Mouse (Mus musculus) C2C12 (cell line): ENCODE results near the gene Ift27. TPM values are rescaled to one million over a fixed set of nuclear protein-coding genes. Genes with fewer than 3 reads are reported as not detected.

ENCODE experiments used
- H3K27me3 ChIP-seq: one replicate; pipeline ENCODE4 v1.6.1; 2011; ENCODE audit not compliant: control insufficient read depth, insufficient read depth, insufficient read length
- H3K36me3 ChIP-seq: one replicate; pipeline ENCODE4 v1.6.1; 2011; ENCODE audit not compliant: control insufficient read depth, insufficient read depth
- H3K4me3 ChIP-seq: one replicate; pipeline ENCODE4 v1.5.1; 2011; ENCODE audit warnings: mild to moderate bottlenecking, control low read depth; ENCODE audit not compliant: poor library complexity, insufficient read depth, severe bottlenecking
- H3K79me2 ChIP-seq: one replicate; pipeline ENCODE4 v1.6.1; 2011; ENCODE audit not compliant: control insufficient read depth, insufficient read depth
- H3K79me3 ChIP-seq: one replicate; pipeline ENCODE4 v1.6.1; 2011; ENCODE audit warnings: low read depth, control low read depth
- H3ac ChIP-seq: one replicate; pipeline ENCODE3; 2011; ENCODE audit warnings: low read depth; ENCODE audit not compliant: control insufficient read depth, insufficient read length
- CEBPB ChIP-seq: IDR thresholded peaks from one replicate; pipeline ENCODE4 v1.6.1; 2011; ENCODE audit warnings: low read depth, mild to moderate bottlenecking, control low read depth, moderate library complexity
- CTCF ChIP-seq: IDR thresholded peaks from one replicate; pipeline ENCODE4 v1.5.1; 2011; ENCODE audit not compliant: control insufficient read depth, insufficient read depth, insufficient read length
- FOSL1 ChIP-seq: IDR thresholded peaks from one replicate; pipeline ENCODE4 v1.8.0; 2011; ENCODE audit warnings: mild to moderate bottlenecking, low read length; ENCODE audit not compliant: poor library complexity, insufficient read depth, severe bottlenecking
- MAX ChIP-seq: IDR thresholded peaks from one replicate; pipeline ENCODE4 v1.6.1; 2011; ENCODE audit warnings: mild to moderate bottlenecking, control low read depth
- MYOD1 ChIP-seq: IDR thresholded peaks from one replicate; pipeline ENCODE4 v1.6.1; 2011; ENCODE audit warnings: low read depth; ENCODE audit not compliant: control insufficient read depth, insufficient read length
- MYOG ChIP-seq: IDR thresholded peaks from one replicate; pipeline ENCODE4 v1.6.1; 2011; ENCODE audit not compliant: control insufficient read depth, insufficient read length; ENCODE audit errors: extremely low read depth
- USF1 ChIP-seq: IDR thresholded peaks from one replicate; pipeline ENCODE4 v1.6.1; 2011; ENCODE audit warnings: low read depth, mild to moderate bottlenecking, control low read depth, moderate library complexity
- polyA plus RNA-seq: library from polyadenylated mRNA; unstranded; fragments of >200 nt; fragmentation: generic; extraction: Trizol; gene quantifications from one replicate; pipeline ENCODE4 v1.2.1, GENCODE M21; 2012; ENCODE audit warnings: missing spikeins

Ift27 gene
- polyA plus RNA-seq, 1 experiment = 34.5 TPM

DNA sequence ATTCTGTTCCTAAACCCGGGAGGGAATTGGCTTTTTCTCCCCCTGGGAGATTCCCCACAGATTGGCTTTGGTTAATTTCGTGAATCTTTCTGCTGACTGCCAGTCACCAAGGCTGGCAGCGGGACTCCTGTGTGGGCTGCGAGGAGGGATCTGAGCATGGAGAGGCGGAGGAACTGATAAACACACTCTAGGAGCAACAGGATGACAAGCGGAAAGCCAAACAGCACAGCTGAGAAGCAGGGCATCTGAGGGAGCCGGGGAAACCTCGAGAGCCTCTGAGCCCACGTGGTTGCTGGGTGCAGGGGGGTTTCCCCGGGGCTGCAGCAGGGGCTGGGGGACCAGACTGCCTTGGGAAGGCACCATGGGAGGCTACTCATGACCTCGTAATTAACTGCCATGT lies 4.3 kb downstream of the Ift27 start:
- no peak overlapping the region for H3K4me3 ChIP-seq
- TF ChIP-seq MYOG = no peak
- TF ChIP-seq USF1 = no peak
- no peak for TF ChIP-seq CTCF
- no peak for TF ChIP-seq FOSL1
- TF ChIP-seq CEBPB = no peak
- no peak for TF ChIP-seq MYOD1
- TF ChIP-seq MAX = no peak
- H3K27me3 ChIP-seq = no peaks in the 10 kb centered on the region

DNA sequence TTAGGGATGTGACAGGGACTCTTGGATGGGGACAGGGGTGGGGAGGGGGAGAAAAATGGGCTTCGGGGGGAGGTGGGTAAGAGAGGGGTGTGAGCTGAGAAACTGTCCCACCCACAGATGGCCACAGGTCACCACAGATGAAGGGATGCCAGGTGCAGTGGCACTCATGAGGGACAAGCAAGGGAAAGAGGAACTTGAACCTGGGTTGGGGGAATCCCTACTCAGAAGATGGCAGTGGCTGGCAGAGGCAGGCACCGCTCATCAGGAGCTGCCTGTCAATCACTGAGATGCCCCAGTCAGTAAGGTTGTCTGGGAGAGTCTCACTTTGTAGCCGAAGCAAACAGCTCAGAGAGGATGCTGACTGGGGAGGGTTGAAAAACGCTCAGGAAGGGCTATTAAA lies 8.6 kb downstream of the Ift27 start:
- Histone ChIP-seq H3ac (no peak overlapping the region), H3K27me3 (no peaks in the 10 kb centered on the region), H3K4me3 (no peak overlapping the region), H3K79me3 (no peaks in the 10 kb centered on the region), H3K79me2 (no peaks in the 10 kb centered on the region), H3K36me3 (no peaks in the 10 kb centered on the region)
- TF ChIP-seq FOSL1 (no peak), USF1 (no peak), CEBPB (no peak), CTCF (no peak), MAX (no peak), MYOG (no peak), MYOD1 (no peak)

More for the DNA sequence above, 4.3 kb downstream of the Ift27 start:
- H3ac ChIP-seq = no peak overlapping the region
- no peaks in the 10 kb centered on the region for H3K36me3 ChIP-seq
- H3K79me3 ChIP-seq = no peaks in the 10 kb centered on the region
- no peaks in the 10 kb centered on the region for H3K79me2 ChIP-seq

DNA sequence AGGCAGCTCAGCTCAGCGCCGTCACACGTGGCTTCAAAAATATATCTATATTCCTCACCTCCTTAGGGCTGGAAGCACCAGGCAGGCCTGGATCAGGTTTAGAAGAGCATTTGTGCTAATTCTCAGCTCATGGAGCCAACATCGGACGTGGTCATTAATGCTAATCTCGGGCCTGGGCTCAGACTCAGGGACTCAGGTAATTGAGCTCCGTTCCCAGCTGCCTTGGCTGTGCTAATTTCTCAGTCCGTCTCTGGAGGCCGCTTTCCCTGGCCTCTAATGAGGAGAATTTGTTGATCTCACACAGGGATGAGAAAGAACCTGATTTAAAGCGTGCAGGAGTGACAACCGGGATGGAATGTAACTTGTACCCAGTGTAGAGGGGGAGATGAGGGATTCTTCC lies 9.4 kb downstream of the Ift27 start:
- Histone ChIP-seq H3K27me3 (no peaks in the 10 kb centered on the region), H3K79me2 (no peaks in the 10 kb centered on the region), H3K4me3 (no peak overlapping the region), H3K36me3 (no peaks in the 10 kb centered on the region), H3ac (no peak overlapping the region), H3K79me3 (no peaks in the 10 kb centered on the region)
- TF ChIP-seq FOSL1 (no peak), MAX (no peak), CTCF (no peak), CEBPB (no peak), USF1 (no peak), MYOG (no peak), MYOD1 (no peak)

- H3ac ChIP-seq = no peak overlapping the region
- H3K79me3 ChIP-seq = no peaks in the 10 kb centered on the region
- no peaks in the 10 kb centered on the region for H3K79me2 ChIP-seq
- TF ChIP-seq MYOG (no peak), FOSL1 (no peak), CEBPB (no peak), MAX (no peak), CTCF (no peak), MYOD1 (no peak), USF1 (no peak)
- no peaks in the 10 kb centered on the region for H3K36me3 ChIP-seq
- H3K27me3 ChIP-seq = peaks cover 24% of the 10 kb centered on the region
- H3K4me3 ChIP-seq = no peak overlapping the region
Observed at GRCm38 (mm10) chr15:78161946-78162345, 12.0 kb downstream of the Ift27 start.

- H3K27me3 ChIP-seq = peaks cover 49% of the 10 kb centered on the region
- no peaks in the 10 kb centered on the region for H3K79me2 ChIP-seq
- no peak overlapping the region for H3ac ChIP-seq
- TF ChIP-seq CEBPB (no peak), MYOG (no peak), FOSL1 (no peak), USF1 (no peak), CTCF (no peak), MYOD1 (no peak), MAX (no peak)
- no peaks in the 10 kb centered on the region for H3K79me3 ChIP-seq
- no peak overlapping the region for H3K4me3 ChIP-seq
- H3K36me3 ChIP-seq = no peaks in the 10 kb centered on the region
Observed at GRCm38 (mm10) chr15:78158335-78158734, 15.6 kb downstream of the Ift27 start.

DNA sequence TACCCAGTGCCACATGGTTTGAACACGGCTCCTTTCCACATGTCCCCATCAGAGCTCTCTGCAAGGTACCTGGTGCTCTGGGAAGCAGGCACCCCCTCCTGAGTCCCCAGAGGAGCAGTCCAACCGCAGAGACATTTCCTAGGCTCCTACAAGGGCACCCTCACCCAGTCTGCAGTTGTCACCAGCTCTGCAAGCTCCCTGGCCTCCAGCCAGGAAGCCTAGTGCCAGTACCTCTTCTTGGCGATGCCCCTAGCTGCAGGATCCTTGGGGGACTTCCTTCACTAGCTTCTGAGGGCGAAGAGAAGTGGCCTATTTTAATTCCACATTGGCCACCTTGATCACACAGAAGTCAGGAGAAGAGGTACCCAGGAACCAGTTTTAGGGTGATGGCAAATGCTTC lies 16.1 kb downstream of the Ift27 start:
- no peaks in the 10 kb centered on the region for H3K79me2 ChIP-seq
- H3K79me3 ChIP-seq = no peaks in the 10 kb centered on the region
- TF ChIP-seq MYOG (no peak), CTCF (no peak), FOSL1 (no peak)
- no peaks in the 10 kb centered on the region for H3K36me3 ChIP-seq
- H3K27me3 ChIP-seq = peaks cover 54% of the 10 kb centered on the region
- H3ac ChIP-seq = no peak overlapping the region
- H3K4me3 ChIP-seq = no peak overlapping the region
